Mouse (Mus musculus) testis, adult 10 weeks (tissue): Measurements from ENCODE around the gene Dcaf4. TPM values are rescaled to one million over a fixed set of nuclear protein-coding genes. Genes with fewer than 3 reads are reported as not detected.

Experiments used
- polyA plus RNA-seq: library from polyadenylated mRNA; stranded (reverse); fragments of 350-450 nt; fragmentation: Illumina TruSeq; extraction: RNeasy Lipid Tissue Mini Kit (QIAGEN cat#74804); gene quantifications from one replicate; pipeline ENCODE4 v1.2.3, GENCODE M21; 2014; ENCODE audit warnings: low read depth, low replicate concordance

Gene Dcaf4
- 2.8 TPM for polyA plus RNA-seq

DNA sequence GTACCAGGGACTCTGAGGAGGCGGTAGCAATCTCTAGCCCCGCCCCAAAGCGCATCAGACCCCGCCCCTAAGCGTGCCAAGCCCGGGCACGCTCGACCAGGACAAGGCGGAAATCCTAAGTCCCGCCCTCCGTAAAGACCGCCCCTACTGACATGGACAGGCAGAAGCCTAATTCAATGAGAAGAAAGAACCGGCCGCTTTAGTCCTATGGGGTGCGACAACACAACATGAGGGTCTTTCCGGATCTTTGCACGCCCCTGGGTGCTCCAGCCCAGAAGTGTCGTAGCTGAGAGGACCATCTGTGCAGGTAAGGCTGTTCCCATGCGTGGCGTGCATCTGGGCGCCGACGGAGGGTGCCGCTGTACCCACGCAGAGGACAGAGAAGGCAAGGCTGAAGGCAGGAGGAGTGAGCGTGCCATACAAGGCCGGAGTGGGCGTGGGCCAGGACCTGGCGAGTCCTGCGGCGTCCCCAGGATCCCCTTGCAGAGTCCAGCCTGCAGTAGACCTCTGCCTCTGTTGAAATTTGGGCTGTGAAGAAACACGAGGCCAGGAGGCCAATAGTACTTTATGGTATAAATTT lies at the start of gene Dcaf4:
Gene Dcaf4, plus strand, starts transcription at position 156 of the 580 bp plus-strand sequence.

GRCm38 (mm10) chr12:83487476-83487991 lies 32.7 kb upstream of the Dcaf4 start, which contains the start of gene Dpf3:
Dpf3 (minus strand) TSS chr12:83487716.

Other genes starting within 250 kb of the Dcaf4 start
- gene Dpf3, start 32.8 kb upstream of the Dcaf4 start, polyA plus RNA-seq, result 13.7 TPM
- gene Zfyve1, start 76.8 kb downstream of the Dcaf4 start, polyA plus RNA-seq, result 8.5 TPM
- gene Rbm25, start 110.8 kb downstream of the Dcaf4 start, polyA plus RNA-seq, result 270 TPM
- 96.1 TPM for gene Psen1, start 167.7 kb downstream of the Dcaf4 start, polyA plus RNA-seq
- 0.42 TPM for gene Papln, start 243.2 kb downstream of the Dcaf4 start, polyA plus RNA-seq